Mouse (Mus musculus) cerebellum, postnatal 36 days (tissue): ENCODE results near the gene Zfp286.

Experiments
- DNase-seq, 2 experiments: peaks; one replicate each; pipeline ENCODE4 v3.0.0; 2021 to 2022; ENCODE audit warnings: mixed read lengths in 2 of 2

The Zfp286 gene

GRCm38 (mm10) chr11:62788935-62789616 lies at the start of gene Zfp286:
Zfp286 (minus strand) TSS chr11:62789462.
- peak; percentile 82 to 87 for DNase-seq

- DNase-seq: no peak
These were observed 42.6 kb upstream of the Zfp286 start for GRCm38 (mm10) chr11:62831906-62832305.

- DNase-seq: no peak
These were observed 41.1 kb upstream of the Zfp286 start for GRCm38 (mm10) chr11:62830387-62830786.

GRCm38 (mm10) chr11:62827911-62828310 lies 38.6 kb upstream of the Zfp286 start:
- no peak for DNase-seq

- DNase-seq: no peak
These were observed 37.9 kb upstream of the Zfp286 start for GRCm38 (mm10) chr11:62827135-62827534.

GRCm38 (mm10) chr11:62826106-62826733 lies 37.0 kb upstream of the Zfp286 start:
- no peak for DNase-seq

- no peak for DNase-seq
These were observed 36.2 kb upstream of the Zfp286 start for GRCm38 (mm10) chr11:62825222-62826105.

GRCm38 (mm10) chr11:62824211-62824610 lies 34.9 kb upstream of the Zfp286 start:
- no peak for DNase-seq

GRCm38 (mm10) chr11:62821893-62822292 lies 32.6 kb upstream of the Zfp286 start:
- no peak for DNase-seq

- peak; percentile 5 to 15 for DNase-seq
These were observed 31.6 kb upstream of the Zfp286 start for GRCm38 (mm10) chr11:62820661-62821437.

GRCm38 (mm10) chr11:62820059-62820541 lies 30.8 kb upstream of the Zfp286 start, which contains the start of gene Trim16:
Trim16 (plus strand) TSS chr11:62820231.
- peak; percentile 37 to 41 for DNase-seq

GRCm38 (mm10) chr11:62819059-62819686 lies 29.9 kb upstream of the Zfp286 start:
- no peak for DNase-seq

- DNase-seq: no peak
These were observed 27.3 kb upstream of the Zfp286 start for GRCm38 (mm10) chr11:62816591-62816990.

GRCm38 (mm10) chr11:62815438-62815837 lies 26.2 kb upstream of the Zfp286 start:
- DNase-seq: no peak

- peak; percentile 8 to 13 for DNase-seq
These were observed 25.4 kb upstream of the Zfp286 start for GRCm38 (mm10) chr11:62814625-62815024.

GRCm38 (mm10) chr11:62813970-62814624 lies 24.8 kb upstream of the Zfp286 start:
- DNase-seq: no peak

GRCm38 (mm10) chr11:62813497-62813896 lies 24.2 kb upstream of the Zfp286 start:
- no peak for DNase-seq

GRCm38 (mm10) chr11:62812268-62812667 lies 23.0 kb upstream of the Zfp286 start:
- DNase-seq: no peak

- DNase-seq: no peak
These were observed 19.9 kb upstream of the Zfp286 start for GRCm38 (mm10) chr11:62809201-62809600.

GRCm38 (mm10) chr11:62807965-62808364 lies 18.7 kb upstream of the Zfp286 start:
- no peak for DNase-seq

GRCm38 (mm10) chr11:62804119-62804518 lies 14.9 kb upstream of the Zfp286 start:
- no peak for DNase-seq

- DNase-seq: no peak
These were observed 315 bp upstream of the Zfp286 start for GRCm38 (mm10) chr11:62789617-62789936.
